Mouse (Mus musculus): Measurements from ENCODE around the gene Gm34653. TPM values are rescaled to one million over a fixed set of nuclear protein-coding genes. Genes with fewer than 3 reads are reported as not detected.
"Not testable (repeated sequence)": the region's sequence is repeated elsewhere in the genome, so short reads cannot be mapped to it uniquely, and the experiment has no call there.

The Gm34653 gene
- not detected for polyA plus RNA-seq (2017; shearing (Covaris generic))

DNA sequence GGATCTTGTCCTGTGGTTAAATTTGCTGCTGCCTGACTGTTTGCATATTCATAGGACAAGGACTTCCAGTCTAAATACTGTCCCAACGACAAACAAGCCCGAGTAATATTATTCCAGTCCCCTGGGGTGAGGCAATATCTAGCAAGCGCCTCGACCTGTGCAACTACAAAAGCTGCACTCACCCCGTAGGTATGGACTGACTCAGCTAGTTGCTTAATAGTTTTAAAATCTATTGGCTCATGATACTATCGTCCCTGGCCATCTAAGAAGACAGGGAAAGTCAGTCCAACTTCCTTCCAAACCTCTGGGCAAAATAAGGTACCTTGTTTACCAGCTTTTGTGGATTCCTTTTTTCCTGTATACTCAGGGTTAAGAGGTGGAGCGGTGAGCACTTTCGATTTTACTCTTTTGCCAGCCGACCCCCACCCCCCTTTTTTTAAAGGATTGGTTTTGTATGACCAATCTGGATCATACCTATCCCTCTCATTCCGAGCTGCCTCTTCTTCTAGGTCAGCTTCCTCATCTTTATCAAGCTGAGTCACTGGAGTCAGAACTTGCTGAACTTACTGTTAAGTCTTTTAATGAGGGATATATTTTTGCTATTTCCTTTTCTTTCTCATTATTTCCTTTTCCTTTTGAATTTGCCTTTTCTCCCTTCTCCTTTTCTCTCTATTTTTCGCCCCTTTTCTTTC lies at the start of gene Gm34653:
TSS of gene Gm34653 (plus strand) at position 242 of the 692 bp plus-strand sequence.
- not testable (repeated sequence) for ATAC-seq

DNA sequence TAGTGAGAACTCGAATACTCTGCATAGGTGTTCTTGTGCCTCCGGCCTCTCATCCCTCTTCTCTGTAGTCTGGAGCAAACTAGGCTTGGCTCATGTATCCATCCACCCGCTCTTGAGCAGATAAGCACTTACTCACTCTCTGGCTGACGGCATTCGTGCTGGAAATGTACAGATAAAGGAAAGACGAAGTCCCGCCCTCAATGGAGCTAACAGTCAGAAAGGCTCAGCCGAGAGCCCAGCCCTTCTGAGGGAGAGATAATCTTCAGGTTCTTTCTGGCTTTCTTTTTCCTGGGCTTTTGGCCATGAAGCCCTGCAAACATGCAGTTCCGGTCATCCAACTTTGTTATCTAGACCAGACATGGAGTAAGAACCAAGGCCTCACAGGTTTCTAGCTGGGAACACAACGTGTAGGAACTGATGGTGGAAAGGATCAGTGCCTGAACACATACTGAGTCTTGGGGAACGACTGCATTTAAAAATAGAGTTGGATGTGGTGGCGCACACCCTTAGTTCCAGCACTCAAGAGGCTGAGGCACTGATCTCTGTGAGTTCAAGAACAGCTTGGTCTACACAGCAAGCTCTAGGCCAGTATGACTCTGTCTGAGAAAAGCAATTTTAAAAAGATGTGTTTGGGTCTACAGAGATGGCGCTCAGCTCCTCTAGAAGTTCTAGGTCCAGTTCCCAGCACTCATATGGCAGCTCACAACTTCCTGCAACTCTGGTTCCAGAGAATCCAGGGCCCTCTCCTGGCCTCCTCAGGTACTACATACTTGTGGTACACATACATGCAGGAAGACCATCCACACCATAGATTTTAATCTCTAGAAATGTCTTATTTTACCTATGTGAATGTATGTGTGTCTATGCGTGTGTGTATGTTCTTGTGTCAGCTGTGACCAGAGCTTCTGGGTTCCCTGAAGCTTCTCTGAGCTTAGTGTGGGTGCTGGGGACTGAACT lies 49.5 kb upstream of the Gm34653 start:
- no peak for ATAC-seq

DNA sequence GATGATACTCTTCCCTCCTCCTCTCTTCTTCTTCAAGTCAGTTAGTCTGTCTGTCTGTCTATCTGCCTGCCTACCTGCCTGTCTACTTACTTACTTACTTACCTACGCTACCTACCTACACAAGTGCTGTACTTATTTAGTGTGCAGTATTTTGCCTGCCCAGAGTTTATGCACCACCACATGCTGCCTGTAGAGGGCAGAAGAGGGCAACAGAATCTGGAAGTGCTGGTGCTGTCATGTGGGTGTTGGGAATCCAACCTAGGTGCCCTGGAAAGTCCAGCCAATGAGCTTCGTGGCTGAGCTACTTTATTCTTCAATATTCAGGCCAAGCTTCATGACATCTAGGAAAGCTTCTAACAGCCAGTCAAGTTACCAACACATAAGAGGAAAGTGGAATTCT lies 48.7 kb upstream of the Gm34653 start:
- ATAC-seq = peak; percentile 79

DNA sequence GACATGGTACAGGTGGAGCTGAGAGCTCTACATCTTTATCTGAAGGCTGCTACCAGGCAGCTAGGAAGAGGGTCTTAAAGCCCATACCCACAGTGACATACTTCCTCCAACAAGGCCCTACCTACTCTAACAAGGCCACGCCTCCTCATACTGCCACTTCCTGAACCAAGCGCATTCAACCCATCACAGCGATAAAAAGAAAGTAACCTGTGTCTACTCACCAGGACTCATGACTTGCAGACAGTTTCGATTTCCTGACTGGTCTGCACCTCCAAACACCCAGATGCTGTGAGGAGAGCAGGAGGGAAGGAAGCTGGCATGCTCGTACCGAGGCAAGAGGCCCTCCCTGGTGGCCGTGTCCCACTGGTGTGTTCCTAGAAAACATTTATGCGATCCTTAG lies 42.5 kb upstream of the Gm34653 start:
- ATAC-seq = peak; percentile 99

DNA sequence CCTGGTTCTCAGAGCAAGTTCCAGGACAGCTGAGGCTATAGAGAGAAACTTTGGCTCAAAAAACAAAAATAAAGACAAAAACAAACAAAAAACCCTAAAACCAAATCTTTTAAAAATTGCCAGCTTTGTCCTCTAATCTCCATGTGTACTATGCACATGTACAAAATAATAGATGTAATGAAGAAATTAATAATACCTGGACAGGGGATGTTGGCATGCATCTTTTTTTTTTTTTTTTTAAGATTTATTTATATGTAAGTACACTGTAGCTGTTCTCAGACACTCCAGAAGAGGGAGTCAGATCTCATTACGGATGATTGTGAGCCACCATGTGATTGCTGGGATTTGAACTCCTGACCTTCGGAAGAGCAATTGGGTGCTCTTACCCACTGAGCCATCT lies 40.3 kb upstream of the Gm34653 start:
- ATAC-seq = not testable (repeated sequence)

DNA sequence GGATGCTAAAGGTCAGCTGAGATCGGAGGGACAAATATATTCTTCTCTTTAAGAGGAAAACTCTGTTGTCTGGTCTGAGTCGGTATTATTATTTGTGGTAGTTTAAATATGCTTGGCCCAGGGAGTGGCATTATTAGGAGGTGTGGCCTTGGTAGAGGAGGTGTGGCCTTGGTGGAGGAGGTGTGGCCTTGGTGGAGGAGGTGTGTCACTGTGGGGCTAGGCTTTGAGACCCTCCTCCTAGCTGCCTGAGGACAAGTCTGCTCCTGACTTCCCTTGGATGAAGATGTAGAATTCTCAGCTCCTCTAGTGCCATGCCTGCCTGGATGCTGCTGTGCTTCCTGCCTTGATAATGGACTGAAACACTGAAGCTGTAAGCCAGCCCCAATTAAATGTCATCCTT lies 38.3 kb upstream of the Gm34653 start:
- ATAC-seq = no peak

DNA sequence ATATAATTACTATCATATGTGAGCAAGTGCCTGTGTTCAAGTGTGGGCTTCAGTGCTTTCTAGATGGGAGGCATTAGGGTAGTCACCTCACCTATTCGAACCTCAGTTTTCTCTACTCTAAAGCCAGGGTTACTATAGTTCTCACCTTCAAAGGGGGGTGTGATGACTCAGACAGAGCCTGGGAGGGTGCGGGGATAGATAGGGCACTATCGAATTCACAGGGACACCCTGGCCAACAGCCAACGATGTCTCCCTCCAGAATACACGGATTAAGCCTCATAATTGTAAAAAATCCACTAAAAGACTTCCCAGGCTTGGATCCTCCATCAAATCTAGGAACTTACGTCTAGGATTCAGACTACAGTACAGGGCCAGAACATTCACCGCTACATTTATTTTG lies 37.4 kb upstream of the Gm34653 start:
- no peak for ATAC-seq

DNA sequence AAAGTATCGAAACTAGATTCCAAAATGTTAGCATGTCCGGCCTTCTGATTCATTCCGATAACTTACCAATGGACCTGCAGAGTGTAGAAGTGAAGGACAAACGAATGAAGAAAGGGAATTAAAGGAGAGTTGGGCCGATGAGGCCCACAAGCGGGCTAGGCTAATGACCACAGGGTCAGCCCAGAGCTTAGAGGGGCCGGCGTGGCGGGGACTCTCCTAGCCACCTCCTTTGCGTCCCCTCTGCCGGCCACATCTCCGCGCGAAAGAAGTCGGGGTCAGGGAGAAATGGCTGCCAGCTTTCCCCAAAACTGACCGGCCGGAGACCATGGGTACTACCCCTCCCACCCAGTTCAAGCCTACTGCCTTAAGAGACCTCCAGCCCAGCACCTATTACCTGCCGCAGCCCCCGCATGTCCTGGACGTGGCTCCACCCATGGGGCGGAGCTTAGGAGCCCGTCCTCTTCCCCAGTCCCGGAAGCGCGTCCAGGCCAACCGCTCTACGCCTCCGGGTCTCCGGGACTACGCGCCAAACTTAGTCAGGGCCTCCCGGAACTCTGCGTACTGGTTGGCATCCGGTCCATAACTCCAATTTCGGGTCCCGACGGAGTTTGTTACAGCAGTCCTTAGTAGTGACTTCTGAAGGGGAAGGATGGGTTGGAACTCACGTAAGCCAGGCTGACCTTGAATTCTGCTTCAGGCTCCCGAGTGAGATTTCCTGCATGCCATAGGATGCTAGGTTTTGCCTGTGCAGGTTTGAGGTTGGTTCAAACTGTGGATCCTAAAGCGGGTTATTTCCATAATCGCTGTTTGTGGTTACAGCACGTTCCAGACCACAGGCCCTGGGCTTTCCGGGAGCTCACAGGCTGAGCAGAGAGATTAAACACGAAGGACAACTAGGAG lies 33.2 kb upstream of the Gm34653 start, which contains the start of gene Rabepk:
TSS of gene Rabepk (minus strand) at position 556 of the 900 bp plus-strand sequence.
- ATAC-seq = peak; percentile 77

DNA sequence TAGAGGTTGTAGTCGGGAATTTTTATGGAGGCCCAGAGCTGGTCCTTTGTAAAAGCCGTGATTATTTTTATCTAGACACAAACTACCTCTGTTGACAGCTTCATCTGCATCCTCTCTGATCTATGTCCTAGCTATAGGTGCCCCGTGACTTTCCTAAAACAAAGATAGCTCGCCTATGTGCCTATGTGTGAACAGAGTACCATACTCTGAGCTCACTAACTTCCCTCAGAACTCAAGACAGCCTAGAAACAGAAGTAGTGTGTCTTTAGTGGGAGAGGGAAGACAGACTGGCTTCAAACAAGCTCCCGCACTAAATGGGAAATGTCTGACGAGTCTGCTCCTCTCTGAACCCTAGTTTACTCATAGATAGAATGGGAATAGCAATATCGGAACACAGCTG lies 32.4 kb upstream of the Gm34653 start:
- ATAC-seq = no peak

DNA sequence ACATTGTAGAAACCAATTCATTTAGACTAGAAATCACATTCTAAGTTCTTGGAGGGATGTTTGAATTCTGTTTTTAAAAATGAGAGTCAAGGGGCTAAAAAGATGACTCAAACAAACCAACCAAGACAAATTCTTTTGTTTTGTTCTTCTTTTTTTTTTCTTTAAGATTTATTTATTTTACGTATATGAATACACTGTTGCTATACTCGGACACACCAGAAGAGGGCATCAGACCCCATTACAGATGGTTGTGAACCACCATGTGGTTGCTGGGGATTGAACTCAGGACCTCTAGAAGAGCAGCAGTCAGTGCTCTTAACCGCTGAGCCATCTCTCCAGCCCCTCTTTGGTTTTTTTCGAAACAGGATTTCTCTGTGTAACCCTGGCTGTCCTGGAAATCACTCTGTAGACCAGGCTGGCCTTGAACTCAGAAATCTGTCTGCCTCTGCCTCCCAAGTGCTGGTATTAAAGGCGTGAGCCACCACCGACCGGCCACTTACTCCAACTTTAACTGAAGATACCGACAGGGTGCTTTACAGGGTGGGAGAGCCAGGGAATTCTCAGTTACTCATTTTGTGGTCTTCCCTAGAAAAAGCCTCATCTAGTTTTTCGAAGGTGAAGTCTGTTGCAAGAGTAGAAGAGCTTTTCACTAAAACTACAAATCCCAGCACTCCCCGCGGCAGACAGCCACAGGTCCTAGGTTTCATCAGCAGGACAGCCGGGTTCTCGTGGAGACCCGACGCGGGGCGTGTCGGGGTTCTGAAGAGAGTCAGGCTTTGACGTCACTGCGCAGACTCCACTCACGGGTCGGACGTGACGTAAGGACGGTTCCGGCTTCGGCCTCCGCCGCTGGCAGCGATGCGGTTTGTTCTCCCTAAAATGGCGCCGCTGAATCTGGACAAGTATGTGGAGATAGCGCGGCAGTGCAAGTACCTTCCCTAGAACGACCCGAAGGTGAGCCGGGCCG lies 31.0 kb upstream of the Gm34653 start:
- peak; percentile 90 for ATAC-seq

DNA sequence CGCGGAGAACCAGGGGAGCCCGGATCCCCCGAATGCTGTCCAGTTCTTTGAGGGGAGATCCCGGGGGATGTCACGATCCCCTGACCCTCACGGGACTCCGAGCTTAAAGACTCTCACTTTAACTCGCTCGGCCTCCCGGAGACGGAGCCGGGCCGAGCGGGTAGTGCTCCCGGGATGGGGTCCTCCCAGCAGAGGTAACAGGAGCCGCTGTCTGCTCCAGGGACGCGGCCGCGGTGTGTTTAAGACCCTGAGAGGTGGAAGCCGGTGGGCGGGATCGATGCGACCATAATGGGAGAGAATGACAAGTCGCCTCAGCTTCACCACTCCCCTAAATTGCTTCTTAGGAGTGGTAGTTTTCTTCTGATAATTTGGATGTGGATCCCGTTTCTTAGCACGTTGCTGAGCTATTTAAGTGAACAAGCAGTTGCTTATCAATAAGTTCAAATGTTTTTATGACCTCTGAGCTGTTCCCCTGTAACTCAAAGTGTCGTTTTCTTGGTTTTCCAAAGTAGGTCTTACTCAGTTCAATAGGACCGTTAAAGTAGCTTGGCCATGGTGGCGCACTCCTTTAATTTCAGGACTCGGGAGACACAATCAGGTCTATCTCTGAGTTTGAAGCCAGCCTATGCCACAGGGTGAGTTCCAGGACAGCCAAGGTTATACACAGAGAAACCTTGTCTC lies 30.1 kb upstream of the Gm34653 start:
- ATAC-seq = peak; percentile 7

DNA sequence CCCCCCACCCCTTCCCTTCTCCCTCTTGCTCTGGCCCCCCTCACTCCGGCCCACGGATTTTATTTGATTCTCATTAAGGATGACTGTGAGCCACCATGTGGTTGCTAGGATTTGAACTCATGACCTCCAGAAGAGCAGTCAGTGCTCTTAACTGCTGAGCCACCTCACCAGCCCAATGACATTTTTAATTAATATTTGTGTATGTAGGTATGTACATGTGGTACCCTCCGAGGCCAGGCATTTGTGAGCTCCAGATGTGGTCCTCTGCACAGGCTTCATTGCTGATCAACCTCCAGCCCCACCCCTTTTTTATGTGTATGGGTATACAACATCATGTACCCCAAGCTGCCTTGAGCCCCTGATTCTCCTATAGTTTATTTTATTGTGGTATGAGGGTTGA lies 29.1 kb upstream of the Gm34653 start:
- ATAC-seq = no peak

DNA sequence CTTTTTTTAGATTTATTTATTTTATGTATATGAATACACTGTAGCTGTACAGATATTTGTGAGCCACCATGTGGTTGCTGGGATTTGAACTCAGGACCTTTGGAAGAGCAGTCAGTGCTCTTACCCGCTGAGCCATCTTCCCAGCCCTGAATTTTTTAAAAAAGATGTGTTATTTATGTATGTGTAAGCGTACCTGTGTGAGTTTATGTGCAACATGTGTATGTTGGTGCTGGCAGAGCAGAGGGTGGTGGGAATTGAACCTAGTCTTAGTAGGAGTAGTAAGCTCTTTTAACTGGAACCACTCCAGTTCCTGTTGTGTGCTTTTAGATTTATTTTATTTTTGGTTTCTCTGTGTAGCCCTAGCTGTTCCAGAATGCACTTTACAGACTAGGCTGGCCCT lies 28.6 kb upstream of the Gm34653 start:
- no peak for ATAC-seq

DNA sequence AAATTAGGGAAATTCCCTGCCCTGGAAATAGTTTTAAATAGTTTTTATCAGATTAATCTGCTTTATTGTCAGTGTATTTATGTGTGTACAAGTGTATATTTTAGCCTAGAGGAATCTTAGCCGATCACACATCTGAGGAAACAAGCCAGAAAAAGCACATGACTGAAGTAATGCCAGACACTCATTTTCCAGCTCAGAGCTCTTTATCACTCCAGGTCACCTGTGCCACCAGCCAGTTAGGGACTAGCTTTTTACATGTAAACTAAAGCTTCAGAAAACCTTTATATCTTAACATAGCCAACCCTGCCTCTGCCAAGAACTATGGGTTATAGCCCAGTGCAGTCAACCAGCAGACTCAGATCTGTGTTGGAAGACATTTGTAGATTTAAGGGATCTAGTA lies 28.0 kb upstream of the Gm34653 start:
- ATAC-seq = no peak

DNA sequence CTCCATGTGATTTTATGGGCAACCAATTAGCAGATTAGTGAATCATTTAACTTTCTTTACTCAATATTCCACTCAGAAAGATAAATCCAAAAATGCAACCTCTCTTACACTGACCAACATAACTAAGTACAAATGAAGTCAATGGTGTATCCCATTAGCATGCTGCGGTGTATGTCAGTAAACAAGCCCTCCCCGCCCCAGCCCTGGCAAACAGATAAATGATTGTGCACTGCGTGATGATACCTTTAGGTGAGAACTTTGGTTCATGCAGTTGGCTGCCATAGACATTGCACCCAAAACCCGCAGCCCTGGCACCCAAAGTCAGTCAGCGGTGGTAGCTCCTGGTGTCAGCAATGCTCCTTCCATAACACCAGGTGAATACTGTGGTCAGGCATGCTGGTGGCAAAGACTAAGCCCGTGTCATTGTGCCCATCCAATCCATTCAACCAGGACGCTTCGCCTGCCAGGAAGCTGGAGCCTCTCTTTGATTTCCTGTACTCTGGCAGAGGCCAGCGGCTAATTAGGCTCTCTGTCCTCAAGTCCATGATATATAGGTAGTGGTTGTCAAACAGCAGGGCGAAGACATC lies 27.4 kb upstream of the Gm34653 start:
- no peak for ATAC-seq

DNA sequence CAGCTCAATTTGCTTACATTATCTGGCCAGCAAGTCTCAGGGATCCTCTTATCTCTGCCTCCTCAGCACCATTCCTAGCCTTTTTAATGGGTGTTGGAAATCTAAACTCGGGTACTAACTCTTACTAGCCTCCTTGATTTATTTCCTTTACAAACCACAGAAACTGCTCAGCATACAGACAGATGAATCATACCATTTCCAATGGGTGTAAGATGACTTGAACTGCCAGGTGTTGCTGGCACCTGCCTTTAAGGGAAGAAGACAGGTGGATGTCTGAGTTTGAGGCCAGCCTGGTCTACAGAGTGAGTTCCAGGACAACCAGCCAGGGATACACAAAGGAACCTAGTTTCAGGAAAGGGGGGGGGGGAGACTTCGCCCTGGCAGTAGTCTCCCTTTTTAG lies 24.8 kb upstream of the Gm34653 start:
- peak; percentile 26 for ATAC-seq

DNA sequence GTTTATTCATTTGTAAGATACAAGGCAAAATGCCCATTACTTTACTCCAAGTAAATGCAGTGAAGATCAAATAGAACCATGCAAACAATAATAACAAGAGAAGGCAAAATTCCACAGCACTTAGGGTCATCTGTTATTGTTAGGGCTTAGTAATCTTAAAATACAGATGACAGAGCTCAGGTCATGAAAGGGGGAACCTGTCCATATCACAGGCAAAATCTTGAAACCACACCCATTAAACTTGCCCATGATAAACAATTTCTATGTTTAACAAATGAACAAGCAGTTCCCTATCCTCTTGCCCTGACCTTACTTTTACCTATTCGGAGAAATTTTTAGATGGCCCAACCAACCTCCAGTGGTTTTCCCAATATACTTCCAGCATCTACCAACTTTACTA lies 23.2 kb upstream of the Gm34653 start:
- no peak for ATAC-seq

DNA sequence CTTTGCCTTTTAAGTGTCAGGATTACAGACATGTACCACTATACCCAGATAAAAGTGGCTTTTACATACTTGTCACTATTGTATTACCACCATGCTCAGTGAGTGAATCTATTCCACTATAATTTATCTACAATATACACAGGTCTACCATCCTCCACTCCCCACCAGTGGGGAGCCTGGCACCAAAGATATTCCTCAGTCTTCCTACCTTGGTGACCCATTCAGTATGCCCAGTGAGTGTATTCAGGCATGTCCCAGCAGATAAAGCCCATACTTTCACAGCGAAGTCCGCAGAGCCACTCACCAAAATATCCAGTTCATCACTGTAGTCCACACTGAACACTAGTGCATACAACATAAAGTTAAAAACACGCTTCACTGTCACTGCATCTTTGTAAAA lies 22.0 kb upstream of the Gm34653 start:
- no peak for ATAC-seq

DNA sequence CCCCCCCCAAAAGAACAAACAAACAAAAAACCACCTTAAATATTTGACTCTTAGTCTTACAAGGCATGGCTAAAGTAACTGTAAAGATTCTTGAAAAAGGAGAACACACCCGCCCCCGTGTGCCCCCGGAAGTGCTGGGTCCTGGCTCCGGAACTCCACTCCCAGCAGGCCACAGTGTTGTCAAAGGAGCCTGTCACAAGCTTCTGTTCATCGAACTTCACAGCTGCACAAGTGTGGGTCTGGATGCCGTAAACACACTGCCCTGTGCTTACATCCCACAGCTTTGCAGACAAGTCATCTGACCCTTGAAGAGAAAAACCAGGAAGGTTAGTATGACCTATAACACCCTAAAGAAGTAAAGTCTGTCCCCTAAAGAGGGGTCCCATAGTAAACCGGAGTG lies 20.1 kb upstream of the Gm34653 start:
- ATAC-seq = no peak

DNA sequence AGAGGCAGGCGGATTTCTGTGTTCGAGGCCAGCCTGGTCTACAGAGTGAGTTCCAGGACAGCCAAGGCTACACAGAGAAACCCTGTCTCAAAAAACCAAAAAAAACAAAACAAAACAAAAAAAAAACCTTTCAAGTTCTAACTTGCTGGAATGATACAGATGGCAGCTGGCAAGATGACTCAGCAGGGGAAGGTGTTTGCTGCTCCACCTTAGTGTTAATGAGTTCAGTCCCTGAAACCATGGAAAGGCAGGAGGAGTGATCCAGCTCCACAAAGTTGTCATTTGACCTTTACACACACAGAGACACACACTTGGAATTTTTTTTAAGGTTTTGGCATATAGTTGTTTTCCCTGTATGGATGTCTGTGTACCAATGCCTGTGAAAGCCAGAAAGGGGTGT lies 16.9 kb upstream of the Gm34653 start:
- not testable (repeated sequence) for ATAC-seq

DNA sequence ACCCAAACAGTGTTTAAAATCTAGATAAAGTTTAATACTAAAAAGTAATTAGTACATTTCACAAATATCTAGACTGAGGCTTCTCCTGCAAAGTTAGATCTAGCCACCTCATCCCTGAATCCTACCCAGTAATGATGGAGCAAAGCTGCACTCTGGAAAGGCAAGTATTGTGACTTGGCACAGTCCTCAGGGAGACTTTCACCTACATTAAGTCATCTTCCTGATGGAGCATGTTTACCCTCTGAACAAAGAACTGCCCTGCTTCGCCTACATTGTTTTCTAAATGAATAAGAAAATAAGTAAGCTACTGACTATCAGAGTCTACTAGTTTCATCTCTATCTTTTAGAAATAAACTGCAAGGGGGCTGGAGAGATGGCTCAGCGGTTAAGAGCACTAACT lies 14.3 kb upstream of the Gm34653 start:
- ATAC-seq = no peak

All from CD4-positive, CD25-positive, alpha-beta regulatory T cell, adult 4 months (primary cell).